Mouse (Mus musculus) liver, embryonic 14.5 days (tissue): ENCODE measurements around the gene 2410004B18Rik.

Experiments used
- CTCF ChIP-seq: IDR thresholded peaks from 2 replicates; pipeline ENCODE4 v1.5.1; 2016; ENCODE audit warnings: antibody characterized with exemption, low read depth, control low read depth
- EP300 ChIP-seq: IDR thresholded peaks from 2 replicates; pipeline ENCODE4 v1.6.1; 2016; ENCODE audit warnings: antibody characterized with exemption, low read depth

- no peak for TF ChIP-seq CTCF
- TF ChIP-seq EP300 = no peak
Measured at GRCm38 (mm10) chr3:145987268-145987969, 49.6 kb downstream of the 2410004B18Rik start, which contains the start of gene Syde2.
